Mouse (Mus musculus) hindbrain, postnatal 0 days (tissue): ENCODE measurements around the gene Mettl23. TPM values are rescaled to one million over a fixed set of nuclear protein-coding genes. Genes with fewer than 3 reads are reported as not detected.
"Not testable (repeated sequence)": the region's sequence is repeated elsewhere in the genome, so short reads cannot be mapped to it uniquely, and the experiment has no call there.

Experiments
- ATAC-seq: fragments of 200-750 bp; cut with Nextera tagmentation; 2 replicates; pipeline ENCODE4 v1.8.0; 2017; ENCODE audit warnings: mild to moderate bottlenecking, moderate TSS enrichment, moderate library complexity
- DNase-seq: peaks from one replicate; pipeline ENCODE4 v3.0.0-alpha.2; 2015; ENCODE audit warnings: low spot score
- H3K27ac ChIP-seq: fragments of 300-500 bp; sonication (generic); 2 replicates; pipeline ENCODE4 v1.5.1; 2014; ENCODE audit warnings: mild to moderate bottlenecking
- H3K27me3 ChIP-seq: fragments of 300-500 bp; sonication (generic); 2 replicates; pipeline ENCODE4 v1.6.1; 2014; ENCODE audit warnings: low read length, mixed read lengths; ENCODE audit not compliant: insufficient read depth
- H3K36me3 ChIP-seq: fragments of 300-500 bp; sonication (generic); 2 replicates; pipeline ENCODE4 v1.6.1; 2014; ENCODE audit warnings: low read length, mixed read lengths; ENCODE audit not compliant: insufficient read depth
- H3K4me1 ChIP-seq: fragments of 300-500 bp; sonication (generic); 2 replicates; pipeline ENCODE4 v1.6.1; 2014; ENCODE audit warnings: antibody characterized with exemption, low read length, mixed read lengths; ENCODE audit not compliant: insufficient read depth
- H3K4me2 ChIP-seq: fragments of 300-500 bp; sonication (generic); 2 replicates; pipeline ENCODE4 v1.6.1; 2014; ENCODE audit warnings: low read depth, mild to moderate bottlenecking, low read length, moderate library complexity, mixed read lengths
- H3K4me3 ChIP-seq: fragments of 300-500 bp; sonication (generic); 2 replicates; pipeline ENCODE4 v1.5.1; 2014; ENCODE audit warnings: low read length
- H3K9ac ChIP-seq: fragments of 300-500 bp; sonication (generic); replicated peaks from 2 replicates; pipeline ENCODE4 v1.6.1; 2014; ENCODE audit warnings: mild to moderate bottlenecking, low read length, moderate library complexity, mixed read lengths
- H3K9me3 ChIP-seq: fragments of 300-500 bp; sonication (generic); 2 replicates; pipeline ENCODE4 v1.6.1; 2016; ENCODE audit warnings: low read length, mixed read lengths
- CTCF ChIP-seq: IDR thresholded peaks from 2 replicates; pipeline ENCODE4 v1.5.1; 2016; ENCODE audit warnings: antibody characterized with exemption, control low read depth, low read depth
- WGBS: fragments of 180-500 bp; shearing (Covaris S2); extraction: QIAGEN DNeasy Blood & Tissue Kit; methylation state at CpG from one replicate; pipeline ENCODE4 v1.1.7; 2014; 5-methylcytosine and 5-hydroxymethylcytosine counted together
- polyA plus RNA-seq: library from polyadenylated mRNA; unstranded; fragments of >200 nt; fragmentation: Nextera tagmentation; extraction: Ambion mirVana; gene quantifications from 2 replicates; pipeline ENCODE4 v1.2.1, GENCODE M21; 2015
- total RNA-seq: library from RNA; depleted of rRNA; stranded (reverse); fragments of >200 nt; gene quantifications from 2 replicates; pipeline ENCODE4 v1.2.3, GENCODE M21; 2014

The Mettl23 gene
- total and polyA plus RNA-seq, 2 experiments from 2014 or later, result 30.1 to 54.4 TPM

GRCm38 (mm10) chr11:116818722-116819121 lies 24.4 kb upstream of the Mettl23 start:
- H3K4me2 ChIP-seq, result no peak overlapping the region
- no peak for TF ChIP-seq CTCF
- peaks cover 17% of the 10 kb centered on the region for H3K4me1 ChIP-seq
- H3K9me3 ChIP-seq, result no peaks in the 10 kb centered on the region
- ATAC-seq, result peak; percentile 48; the same call in 1 of the 2 replicates
- no peak overlapping the region for H3K4me3 ChIP-seq
- no peaks in the 10 kb centered on the region for H3K36me3 ChIP-seq
- H3K9ac ChIP-seq, result no peak overlapping the region
- no peaks in the 10 kb centered on the region for H3K27me3 ChIP-seq
- DNase-seq, result peak; percentile 50
- peak overlapping the region; percentile 56; the same call in 1 of the 2 replicates for H3K27ac ChIP-seq
- 53% methylated on average over 8 of the region's 8 CpGs for WGBS

DNA sequence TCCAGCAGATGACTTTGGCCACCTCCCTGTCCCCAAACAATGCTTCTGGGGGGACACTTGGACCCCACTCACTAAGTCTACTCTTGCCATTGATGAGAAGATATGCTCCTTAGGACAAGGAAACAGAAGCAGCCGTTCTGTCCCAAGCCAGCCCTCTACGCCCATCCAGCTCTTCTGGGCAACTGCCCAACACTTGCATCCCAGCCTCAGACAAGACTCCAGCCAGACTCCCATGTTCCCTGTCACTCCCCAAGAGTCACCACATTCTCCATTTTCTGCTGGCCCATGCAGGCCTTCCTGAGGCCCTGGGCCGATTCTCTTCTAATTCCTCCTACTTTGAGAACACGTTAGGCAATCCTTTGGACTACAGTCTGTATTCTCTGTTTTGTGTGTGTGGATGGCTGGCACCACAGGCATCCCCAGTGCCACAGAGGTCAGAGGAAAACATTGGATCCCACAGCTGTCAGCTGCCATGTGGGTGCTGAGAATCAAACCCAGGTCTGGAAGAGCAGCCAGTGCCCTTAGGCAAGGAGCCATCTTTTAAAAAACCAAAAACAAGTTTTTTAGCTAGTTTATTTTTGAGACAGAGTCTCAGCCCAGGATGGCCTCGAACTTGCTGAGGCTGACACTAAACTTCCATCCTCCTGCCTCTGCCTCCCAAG lies 23.0 kb upstream of the Mettl23 start:
- no peak overlapping the region for H3K9ac ChIP-seq
- H3K4me2 ChIP-seq, result no peak overlapping the region
- H3K9me3 ChIP-seq, result no peaks in the 10 kb centered on the region
- no peaks in the 10 kb centered on the region for H3K36me3 ChIP-seq
- DNase-seq (peak; percentile 22), ATAC-seq (no peak)
- H3K4me1 ChIP-seq, result peaks cover 4% of the 10 kb centered on the region
- TF ChIP-seq CTCF, result no peak
- 60% methylated on average over 5 of the region's 5 CpGs for WGBS
- no peak overlapping the region for H3K4me3 ChIP-seq
- peak overlapping the region; percentile 56; the same call in 1 of the 2 replicates for H3K27ac ChIP-seq
- no peaks in the 10 kb centered on the region for H3K27me3 ChIP-seq

DNA sequence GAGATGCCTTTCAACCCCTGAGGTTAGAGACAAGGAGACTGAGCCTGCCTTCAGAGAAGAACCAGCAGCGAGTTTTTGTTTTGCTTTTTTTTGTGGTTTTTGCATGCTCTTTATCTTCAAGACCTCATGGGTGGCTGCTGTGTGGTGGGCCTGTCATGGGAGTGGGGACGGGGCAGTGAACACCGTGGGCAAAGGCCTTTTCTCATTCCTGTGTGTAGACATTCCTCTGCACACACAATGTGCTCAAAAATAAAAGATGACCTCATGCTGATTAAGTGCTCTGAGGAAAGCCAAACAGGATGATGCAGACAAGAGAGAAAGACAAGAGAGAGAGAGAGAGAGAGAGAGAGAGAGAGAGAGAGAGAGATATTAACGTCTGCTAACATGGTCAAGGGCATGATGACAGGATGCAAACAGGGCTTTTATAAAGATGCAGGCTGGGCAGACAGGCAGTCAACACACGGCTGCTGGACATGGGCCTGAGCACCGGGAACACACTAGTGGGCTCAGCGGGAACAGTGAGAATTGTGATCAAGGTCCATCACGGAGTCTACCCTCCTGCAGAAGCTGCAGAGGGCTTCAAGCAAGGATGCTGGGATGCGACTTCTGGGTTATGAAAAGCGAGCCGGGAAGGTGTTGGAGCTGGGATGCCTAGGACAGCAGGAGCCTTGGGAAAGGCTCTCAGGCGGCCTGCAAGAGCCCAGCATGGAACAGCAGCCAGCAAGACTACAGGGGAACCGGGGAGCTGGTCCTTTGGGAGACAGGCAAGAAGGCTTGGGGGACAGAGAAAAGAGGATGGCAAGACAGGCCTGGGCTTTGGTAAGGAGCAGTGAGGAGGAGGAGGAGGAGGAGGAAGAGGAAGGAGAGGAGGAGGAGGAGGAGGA lies 21.8 kb upstream of the Mettl23 start:
- Histone ChIP-seq H3K36me3 (no peaks in the 10 kb centered on the region), H3K4me1 (peaks cover 10% of the 10 kb centered on the region), H3K27me3 (no peaks in the 10 kb centered on the region), H3K4me3 (no peak overlapping the region), H3K27ac (no peak overlapping the region), H3K9ac (no peak overlapping the region), H3K4me2 (no peak overlapping the region), H3K9me3 (no peaks in the 10 kb centered on the region)
- no peak for TF ChIP-seq CTCF
- no peak for DNase-seq
- no peak for ATAC-seq
- WGBS, result 49% methylated on average over 13 of the region's 13 CpGs

- ATAC-seq (no peak), DNase-seq (no peak)
- Histone ChIP-seq H3K9ac (no peak overlapping the region), H3K27me3 (no peaks in the 10 kb centered on the region), H3K4me2 (no peak overlapping the region), H3K4me1 (peaks cover 11% of the 10 kb centered on the region), H3K4me3 (no peak overlapping the region), H3K36me3 (no peaks in the 10 kb centered on the region), H3K9me3 (no peaks in the 10 kb centered on the region), H3K27ac (no peak overlapping the region)
- WGBS, result 56% methylated on average over 10 of the region's 10 CpGs
- no peak for TF ChIP-seq CTCF
Measured at GRCm38 (mm10) chr11:116822215-116822614, 20.9 kb upstream of the Mettl23 start.

GRCm38 (mm10) chr11:116822626-116823025 lies 20.5 kb upstream of the Mettl23 start:
- WGBS, result 90% methylated on average over 10 of the region's 10 CpGs
- no peak overlapping the region for H3K9ac ChIP-seq
- no peak for ATAC-seq
- H3K4me2 ChIP-seq, result no peak overlapping the region
- no peak for DNase-seq
- H3K36me3 ChIP-seq, result no peaks in the 10 kb centered on the region
- H3K4me3 ChIP-seq, result no peak overlapping the region
- no peak for TF ChIP-seq CTCF
- H3K9me3 ChIP-seq, result no peaks in the 10 kb centered on the region
- no peak overlapping the region for H3K27ac ChIP-seq
- no peaks in the 10 kb centered on the region for H3K27me3 ChIP-seq
- peaks cover 11% of the 10 kb centered on the region for H3K4me1 ChIP-seq

DNA sequence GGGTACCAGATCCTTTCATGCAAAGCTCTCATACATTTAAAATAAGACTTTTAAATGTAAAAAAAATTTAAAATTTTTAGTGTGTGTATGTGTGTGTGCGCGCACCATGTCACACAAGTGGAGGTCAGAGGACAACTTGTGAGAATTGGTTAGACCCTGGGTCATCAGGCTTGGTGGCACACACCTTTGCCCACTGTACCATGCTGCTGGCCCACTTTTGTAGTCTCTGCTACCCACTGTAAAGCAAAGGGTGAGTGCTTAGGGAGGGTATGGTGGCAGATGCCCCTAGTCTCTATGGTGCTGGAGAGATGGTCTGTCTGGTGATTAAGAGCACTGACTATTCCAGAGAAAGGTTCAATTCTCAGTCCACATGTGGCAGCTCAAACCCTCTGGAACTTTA lies 19.8 kb upstream of the Mettl23 start:
- DNase-seq (no peak), ATAC-seq (no peak)
- Histone ChIP-seq H3K4me1 (peaks cover 14% of the 10 kb centered on the region), H3K27ac (no peak overlapping the region), H3K9me3 (no peaks in the 10 kb centered on the region), H3K4me3 (no peak overlapping the region), H3K4me2 (no peak overlapping the region), H3K27me3 (no peaks in the 10 kb centered on the region), H3K9ac (no peak overlapping the region), H3K36me3 (no peaks in the 10 kb centered on the region)
- no peak for TF ChIP-seq CTCF
- WGBS, result 97% methylated on average over 2 of the region's 2 CpGs

- peaks cover 16% of the 10 kb centered on the region for H3K4me1 ChIP-seq
- H3K27ac ChIP-seq, H3K27me3 ChIP-seq, H3K36me3 ChIP-seq, ATAC-seq, H3K9me3 ChIP-seq, H3K9ac ChIP-seq, DNase-seq, H3K4me3 ChIP-seq, H3K4me2 ChIP-seq: not testable (repeated sequence)
- 96% methylated on average over 10 of the region's 10 CpGs for WGBS
Measured at GRCm38 (mm10) chr11:116823885-116824284, 19.2 kb upstream of the Mettl23 start.
